Mouse (Mus musculus) erythroblast, embryonic 14.5 days (primary cell): ENCODE results near the gene Gas6.

Experiments
- GATA1 ChIP-seq: IDR thresholded peaks from 2 replicates; pipeline ENCODE4 v1.6.1; 2012; ENCODE audit warnings: low read length, inconsistent platforms, mixed read lengths
- TAL1 ChIP-seq: IDR thresholded peaks from 3 replicates; pipeline ENCODE4 v1.6.1; 2012; ENCODE audit warnings: low read length, inconsistent platforms, mixed read lengths

GRCm38 (mm10) chr8:13455295-13455694 is 39.0 kb downstream of the Gas6 start:
- TF ChIP-seq TAL1, result no peak
- TF ChIP-seq GATA1, result no peak
